Mouse (Mus musculus): ENCODE data around the gene 1110008L16Rik.
A peak's percentile ranks its signal among the peaks of the same experiment; 100 is the strongest.
"Not testable (repeated sequence)": the region's sequence is repeated elsewhere in the genome, so short reads cannot be mapped to it uniquely, and the experiment has no call there.

1110008L16Rik gene

DNA sequence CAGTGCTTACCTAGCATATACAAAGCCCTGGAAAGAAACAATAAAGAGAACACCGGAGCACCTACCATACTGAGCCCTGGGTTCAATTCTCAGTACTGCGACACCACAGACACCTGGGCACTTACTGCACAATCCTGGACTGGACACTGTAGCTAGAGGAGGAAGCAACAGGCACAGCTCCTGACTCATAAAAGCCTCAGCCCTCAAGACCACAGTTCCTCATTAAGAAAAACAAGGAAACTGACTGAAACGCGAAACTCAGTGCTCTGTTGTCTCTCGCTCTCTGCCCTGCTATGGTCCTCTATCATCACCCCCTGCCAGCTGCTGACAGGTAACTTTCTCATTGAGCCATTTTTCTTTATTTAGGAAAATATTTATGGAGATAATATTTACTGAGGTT is at the start of gene 1110008L16Rik:
Gene 1110008L16Rik (plus strand): TSS at position 242 of the 400 bp plus-strand sequence.
- DNase-seq (ENCODE audit: extremely low spot score, low read depth, low spot score), result no peak

GRCm38 (mm10) chr12:55261950-55262349 is 37.4 kb upstream of the 1110008L16Rik start:
- not testable (repeated sequence) for DNase-seq (ENCODE audit: extremely low spot score, low read depth, low spot score)

- not testable (repeated sequence) for DNase-seq (ENCODE audit: extremely low spot score, low read depth, low spot score)
Measured at GRCm38 (mm10) chr12:55263385-55263784, 36.0 kb upstream of the 1110008L16Rik start.

DNA sequence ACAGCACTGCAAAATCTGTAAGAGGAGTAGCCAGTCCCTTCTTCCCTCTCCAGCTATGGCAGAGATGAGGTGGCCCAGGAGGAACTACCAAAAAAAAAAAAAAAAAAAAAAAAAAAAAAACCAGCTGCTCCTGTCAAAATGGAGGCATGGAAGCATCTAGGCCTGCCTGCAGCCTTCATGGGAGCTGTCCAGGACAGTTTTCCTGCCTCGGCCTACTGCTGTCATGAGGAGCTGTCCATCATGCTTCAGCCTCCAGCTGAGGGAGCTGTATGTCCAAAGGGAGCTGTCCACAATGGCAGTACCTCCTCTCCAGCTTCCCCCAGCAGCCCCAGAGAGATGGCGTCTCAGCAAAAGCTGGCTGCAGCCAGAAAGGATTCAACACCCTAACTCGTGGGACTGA is 27.1 kb upstream of the 1110008L16Rik start:
- DNase-seq (ENCODE audit: extremely low spot score, low read depth, low spot score), result no peak

DNA sequence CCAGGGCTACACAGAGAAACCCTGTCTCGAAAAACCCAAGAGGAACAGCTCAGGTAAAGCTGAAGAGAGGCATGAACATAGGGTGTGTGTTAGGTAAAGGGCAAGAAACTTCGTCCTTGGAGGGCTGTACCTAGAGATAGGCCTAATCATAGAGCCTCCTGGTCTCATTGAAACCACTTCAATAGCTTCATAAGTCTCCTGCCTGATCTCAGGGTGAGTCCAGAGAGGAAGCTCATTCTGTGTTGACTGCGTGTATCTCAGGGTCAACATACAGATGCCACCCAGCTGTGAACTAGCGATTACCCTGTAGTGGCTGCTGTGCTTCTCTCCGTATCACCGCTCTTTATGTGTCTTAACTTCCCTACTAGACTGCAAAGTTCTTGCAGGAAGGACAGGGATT is 21.8 kb upstream of the 1110008L16Rik start:
- DNase-seq (ENCODE audit: extremely low spot score, low read depth, low spot score), result not testable (repeated sequence)

DNA sequence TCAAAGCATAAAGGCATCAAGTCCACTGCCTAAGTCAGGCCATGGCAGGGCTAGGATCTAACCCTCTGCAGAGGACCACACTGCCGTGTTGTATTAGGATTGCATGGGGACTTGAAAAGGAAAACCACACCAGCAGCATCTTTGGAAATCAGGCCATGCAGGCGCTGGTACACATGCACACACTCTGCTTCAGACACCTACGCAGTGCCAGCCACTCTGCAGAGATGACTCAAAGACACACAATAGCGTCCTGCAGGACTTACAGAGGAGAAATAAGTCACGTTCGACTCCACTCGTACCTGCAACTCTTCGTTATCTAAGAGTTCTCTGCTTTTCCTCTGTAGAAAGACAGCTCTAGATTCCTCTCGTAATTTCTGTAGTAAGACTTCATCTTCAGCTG is 1.3 kb upstream of the 1110008L16Rik start:
- no peak for DNase-seq (ENCODE audit: extremely low spot score, low read depth, low spot score)

- no peak for DNase-seq (ENCODE audit: extremely low spot score, low read depth, low spot score)
Measured at GRCm38 (mm10) chr12:55300820-55301351, 1.5 kb downstream of the 1110008L16Rik start.

DNA sequence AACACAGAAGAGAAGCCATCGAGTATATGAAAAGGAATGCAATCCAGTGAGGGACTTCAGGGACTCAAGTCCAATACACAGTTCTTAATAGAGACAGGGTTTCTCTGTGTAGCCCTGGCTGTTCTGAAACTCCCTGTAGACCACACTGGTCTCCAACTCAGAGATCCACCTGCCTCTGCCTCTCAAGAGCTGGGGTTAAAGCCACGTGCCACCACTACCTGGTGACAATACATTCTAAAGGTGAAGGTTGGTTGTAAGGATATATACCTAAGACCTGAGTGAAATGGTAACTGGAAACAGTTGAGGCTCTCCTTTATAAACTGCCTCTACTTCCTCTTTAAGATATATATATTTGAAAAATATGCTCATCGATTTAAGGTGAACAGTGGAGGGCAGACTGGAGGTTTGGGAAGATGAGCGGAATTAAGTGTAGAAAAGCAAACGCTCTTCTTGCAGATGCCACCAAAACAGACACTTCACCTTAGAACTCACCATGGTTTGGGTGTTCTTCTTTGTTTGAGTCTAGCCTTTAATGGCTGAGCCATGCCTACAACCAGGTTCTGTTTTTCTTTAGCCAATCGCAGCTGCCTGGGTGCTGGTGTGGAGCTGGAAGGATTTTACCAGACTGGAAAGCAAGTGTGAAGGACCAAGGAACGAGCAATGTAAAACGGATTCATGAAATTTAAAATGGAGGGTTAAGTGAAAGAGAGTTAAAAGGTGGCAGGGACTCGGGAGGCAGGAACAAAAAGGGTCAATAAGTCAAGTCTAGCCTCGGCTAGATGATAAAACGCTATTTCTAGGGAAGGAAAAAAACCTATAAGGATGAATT is 2.3 kb downstream of the 1110008L16Rik start:
- DNase-seq (ENCODE audit: extremely low spot score, low read depth, low spot score), result no peak

GRCm38 (mm10) chr12:55302485-55303441 is 3.4 kb downstream of the 1110008L16Rik start, which contains the start of gene Ppp2r3c:
Gene Ppp2r3c, minus strand, starts transcription at chr12:55302998.
- peak; percentile 94 for DNase-seq (ENCODE audit: extremely low spot score, low read depth, low spot score)

GRCm38 (mm10) chr12:55306371-55306770 is 7.0 kb downstream of the 1110008L16Rik start:
- no peak for DNase-seq (ENCODE audit: extremely low spot score, low read depth, low spot score)

DNA sequence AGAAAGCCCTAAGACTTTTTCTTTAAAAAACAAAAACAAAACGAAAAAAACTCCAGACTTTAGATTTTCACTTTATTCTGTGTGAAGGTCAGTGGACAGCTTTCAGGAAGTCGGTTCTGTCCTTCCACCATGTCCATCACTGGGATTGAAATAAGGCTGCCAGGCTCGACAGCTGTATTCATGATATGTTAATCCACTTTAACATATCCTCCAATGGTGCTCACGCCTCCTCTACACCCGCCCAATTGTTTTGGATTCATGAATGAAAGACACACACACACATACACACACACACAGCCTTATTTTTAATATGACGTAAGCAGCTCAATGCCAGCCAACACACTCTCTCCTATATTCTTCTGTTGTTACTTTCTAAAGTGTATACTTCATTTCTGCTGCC is 8.2 kb downstream of the 1110008L16Rik start:
- no peak for DNase-seq (ENCODE audit: extremely low spot score, low read depth, low spot score)

DNA sequence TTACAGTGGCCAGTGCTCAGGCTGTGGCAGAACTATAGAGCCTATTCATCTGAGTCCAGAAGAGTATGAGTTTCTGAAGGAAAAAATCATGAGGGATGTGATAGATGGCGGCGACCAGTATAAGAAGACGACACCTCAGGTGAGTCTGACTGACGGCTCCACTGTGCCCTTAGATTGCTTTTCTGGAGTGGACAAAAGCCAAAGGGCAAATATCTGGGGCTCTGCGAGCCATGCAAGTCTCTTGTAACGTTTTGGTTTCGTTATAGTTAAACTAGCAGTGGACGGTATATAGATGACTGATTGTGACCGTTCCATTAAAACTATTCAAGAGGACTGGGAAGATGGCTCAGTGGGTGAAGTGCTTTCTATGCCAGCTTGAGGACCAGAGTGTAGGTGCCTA is 9.4 kb downstream of the 1110008L16Rik start:
- DNase-seq (ENCODE audit: extremely low spot score, low read depth, low spot score), result no peak

DNA sequence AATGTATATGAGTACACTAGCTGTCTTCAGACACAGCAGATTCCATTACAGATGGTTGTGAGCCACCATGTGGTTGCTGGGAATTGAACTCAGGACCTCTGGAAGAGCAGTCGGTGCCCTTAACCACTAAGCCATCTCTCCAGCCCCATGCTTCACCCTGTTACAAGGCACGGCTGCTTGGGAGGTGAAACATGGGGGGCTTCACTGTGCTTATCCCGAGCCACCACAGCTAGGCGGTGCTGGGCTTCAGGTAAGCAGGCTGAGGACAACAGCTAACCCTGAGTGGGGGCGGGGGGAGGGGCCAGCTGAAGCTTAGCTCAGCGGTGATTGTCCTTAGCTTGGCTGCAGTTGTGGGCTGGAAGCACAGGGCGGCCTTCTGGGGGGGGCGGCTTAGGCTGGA is 10.1 kb downstream of the 1110008L16Rik start:
- no peak for DNase-seq (ENCODE audit: extremely low spot score, low read depth, low spot score)

GRCm38 (mm10) chr12:55311841-55312240 is 12.5 kb downstream of the 1110008L16Rik start:
- DNase-seq (ENCODE audit: extremely low spot score, low read depth, low spot score), result no peak

DNA sequence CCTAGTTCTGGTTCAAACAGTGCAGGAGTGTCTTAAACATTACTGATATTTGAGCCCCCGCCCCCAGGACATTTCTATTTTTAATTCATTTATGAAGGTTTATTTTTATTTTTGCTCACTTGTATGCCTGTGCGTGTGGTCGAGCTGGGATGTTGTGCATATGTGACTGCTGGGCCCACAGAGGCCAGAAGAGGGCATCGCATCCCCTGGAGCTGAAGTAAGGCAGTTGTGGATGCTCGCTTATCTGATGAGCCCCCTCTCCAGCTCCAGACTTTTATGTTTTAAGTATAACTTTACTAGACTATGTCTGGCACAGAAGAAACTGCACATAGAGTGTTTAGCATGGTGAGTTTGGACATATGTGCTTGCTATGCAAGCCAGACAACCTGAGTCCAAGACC is 14.5 kb downstream of the 1110008L16Rik start:
- no peak for DNase-seq (ENCODE audit: extremely low spot score, low read depth, low spot score)

- peak; percentile 80 for DNase-seq (ENCODE audit: extremely low spot score, low read depth, low spot score)
Measured at GRCm38 (mm10) chr12:55315192-55315591, 15.8 kb downstream of the 1110008L16Rik start.

DNA sequence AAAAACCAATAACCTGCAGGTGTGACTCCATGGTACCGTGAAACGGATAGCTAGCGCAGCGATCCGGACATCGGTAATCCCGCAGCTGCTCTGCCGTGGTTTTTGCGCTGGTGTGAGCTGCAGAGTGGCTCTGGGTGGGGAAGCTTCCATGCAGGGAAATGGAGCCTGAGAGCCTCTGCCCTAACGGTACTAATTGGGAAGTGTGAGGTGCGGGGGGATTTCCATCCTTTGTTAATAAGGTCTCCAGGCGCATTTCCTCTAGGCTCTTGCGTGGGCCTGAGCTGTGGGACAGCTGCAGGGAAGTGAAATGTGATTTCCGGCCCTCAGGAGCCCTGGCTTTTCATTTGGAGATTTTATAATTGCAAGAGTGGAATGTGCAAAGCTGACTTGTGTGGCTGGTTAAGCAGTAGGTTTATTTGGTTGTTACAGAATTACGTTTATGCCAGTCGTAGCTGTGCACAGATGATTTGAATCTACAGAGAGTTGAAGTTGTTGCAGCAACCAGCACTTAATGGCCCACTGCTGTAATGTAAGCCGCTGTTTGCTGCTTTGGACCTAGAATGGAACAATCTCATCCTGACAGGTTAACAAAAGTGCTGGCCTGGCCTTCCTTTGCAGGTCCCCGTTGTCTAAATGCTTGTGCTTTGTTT is 22.4 kb downstream of the 1110008L16Rik start:
- DNase-seq (ENCODE audit: extremely low spot score, low read depth, low spot score), result no peak

- no peak for DNase-seq (ENCODE audit: extremely low spot score, low read depth, low spot score)
Measured at GRCm38 (mm10) chr12:55325702-55326101, 26.3 kb downstream of the 1110008L16Rik start.

DNA sequence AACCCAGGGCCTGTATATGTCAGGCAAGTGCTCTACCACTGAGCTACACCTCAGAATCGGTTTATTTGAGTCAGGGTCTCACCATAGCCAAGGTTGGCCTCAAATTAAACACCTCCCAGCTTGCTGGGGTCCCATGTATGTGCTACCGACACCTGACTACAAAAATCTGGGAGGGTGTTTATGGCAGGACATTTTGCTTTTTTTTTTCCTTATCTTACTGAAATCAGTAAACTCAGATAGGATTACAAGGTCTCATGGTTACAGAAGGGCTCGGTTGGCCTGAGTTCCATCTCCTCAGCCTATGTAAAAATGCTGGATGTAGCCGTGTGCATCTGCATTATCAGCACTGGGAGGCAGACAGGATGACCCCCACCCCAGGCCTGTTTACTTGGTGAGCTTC is 29.4 kb downstream of the 1110008L16Rik start:
- DNase-seq (ENCODE audit: extremely low spot score, low read depth, low spot score), result no peak

GRCm38 (mm10) chr12:55329351-55329750 is 30.0 kb downstream of the 1110008L16Rik start:
- DNase-seq (ENCODE audit: extremely low spot score, low read depth, low spot score), result no peak

DNA sequence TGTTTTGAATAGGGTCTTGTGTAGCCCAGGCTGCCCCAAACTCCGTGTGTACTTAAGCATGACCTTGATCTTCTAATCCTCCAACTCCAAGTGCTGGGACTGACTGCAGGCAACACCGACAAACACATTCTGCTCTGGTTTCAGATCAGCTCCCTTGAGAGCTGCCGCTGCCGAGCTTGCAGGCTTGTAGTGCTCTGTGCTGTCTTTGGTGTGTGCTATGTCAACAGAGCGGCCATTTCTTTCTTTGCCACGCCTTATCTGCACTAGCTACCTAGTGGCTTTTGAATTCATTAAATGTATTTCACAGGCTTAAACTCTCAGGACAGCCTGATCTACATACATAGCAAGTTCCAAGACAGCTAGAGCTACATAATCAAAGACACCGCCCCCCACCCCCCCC is 34.3 kb downstream of the 1110008L16Rik start:
- no peak for DNase-seq (ENCODE audit: extremely low spot score, low read depth, low spot score)

All from hindlimb bud, embryonic 11.5 days (tissue).